Mouse (Mus musculus): ENCODE measurements around the gene Hc. TPM values are rescaled to one million over a fixed set of nuclear protein-coding genes. Genes with fewer than 3 reads are reported as not detected.
A peak's percentile ranks its signal among the peaks of the same experiment; 100 is the strongest.

Gene Hc
- polyA plus RNA-seq, 1 experiment from 2014 or later = 0.45 TPM

- H3K9ac ChIP-seq (replicated peaks; ENCODE audit: low read length) = no peak overlapping the region
- H3K4me2 ChIP-seq (replicated peaks; ENCODE audit: low read depth, low read length) = no peak overlapping the region
- H3K4me3 ChIP-seq (ENCODE audit: low read length) = no peak overlapping the region
- WGBS = 30% methylated on average over 9 of the region's 9 CpGs
- H3K9me3 ChIP-seq (ENCODE audit: low read length) = no peaks in the 10 kb centered on the region
- peak; percentile 43 for ATAC-seq (ENCODE audit: low FRiP score, low TSS enrichment)
- 0 out of 2 replicates have a peak, but pooled peaks cover 2% of the 10 kb centered on the region for H3K36me3 ChIP-seq (ENCODE audit: insufficient read depth, low read length)
- peaks cover under 1% of the 10 kb centered on the region for H3K4me1 ChIP-seq (ENCODE audit: insufficient read depth, low read length)
- 0 out of 2 replicates have a peak overlapping the region, but pooled peaks have one; percentile 81 for H3K27ac ChIP-seq (ENCODE audit: low read length)
- no peaks in the 10 kb centered on the region for H3K27me3 ChIP-seq (ENCODE audit: insufficient read depth, low read length)
Measured at GRCm38 (mm10) chr2:34970092-34970750, 91.0 kb downstream of the Hc start.

- 78% methylated on average over 7 of the region's 7 CpGs for WGBS
- Histone ChIP-seq H3K4me2 (replicated peaks; ENCODE audit: low read depth, low read length) (no peak overlapping the region), H3K4me3 (ENCODE audit: low read length) (no peak overlapping the region), H3K36me3 (ENCODE audit: insufficient read depth, low read length) (no peaks in the 10 kb centered on the region), H3K4me1 (ENCODE audit: insufficient read depth, low read length) (peaks cover 7% of the 10 kb centered on the region), H3K27me3 (ENCODE audit: insufficient read depth, low read length) (no peaks in the 10 kb centered on the region), H3K27ac (ENCODE audit: low read length) (no peak overlapping the region), H3K9me3 (ENCODE audit: low read length) (no peaks in the 10 kb centered on the region), H3K9ac (replicated peaks; ENCODE audit: low read length) (no peak overlapping the region)
- no peak for ATAC-seq (ENCODE audit: low FRiP score, low TSS enrichment)
Measured at GRCm38 (mm10) chr2:34969166-34969565, 92.1 kb downstream of the Hc start.

GRCm38 (mm10) chr2:34966243-34966934 is 94.8 kb downstream of the Hc start:
- ATAC-seq (ENCODE audit: low FRiP score, low TSS enrichment) = no peak
- Histone ChIP-seq H3K36me3 (ENCODE audit: insufficient read depth, low read length) (no peaks in the 10 kb centered on the region), H3K27me3 (ENCODE audit: insufficient read depth, low read length) (no peaks in the 10 kb centered on the region), H3K9ac (replicated peaks; ENCODE audit: low read length) (no peak overlapping the region), H3K4me3 (ENCODE audit: low read length) (no peak overlapping the region), H3K4me2 (replicated peaks; ENCODE audit: low read depth, low read length) (no peak overlapping the region), H3K4me1 (ENCODE audit: insufficient read depth, low read length) (peaks cover 17% of the 10 kb centered on the region), H3K27ac (ENCODE audit: low read length) (no peak overlapping the region), H3K9me3 (ENCODE audit: low read length) (no peaks in the 10 kb centered on the region)
- 85% methylated on average over 8 of the region's 8 CpGs for WGBS

- no peaks in the 10 kb centered on the region for H3K27me3 ChIP-seq (ENCODE audit: insufficient read depth, low read length)
- H3K36me3 ChIP-seq (ENCODE audit: insufficient read depth, low read length) = no peaks in the 10 kb centered on the region
- 72% methylated on average over 8 of the region's 8 CpGs for WGBS
- peaks cover 22% of the 10 kb centered on the region for H3K4me1 ChIP-seq (ENCODE audit: insufficient read depth, low read length)
- H3K9ac ChIP-seq (replicated peaks; ENCODE audit: low read length) = no peak overlapping the region
- no peak for ATAC-seq (ENCODE audit: low FRiP score, low TSS enrichment)
- no peak overlapping the region for H3K27ac ChIP-seq (ENCODE audit: low read length)
- no peak overlapping the region for H3K4me2 ChIP-seq (replicated peaks; ENCODE audit: low read depth, low read length)
- H3K9me3 ChIP-seq (ENCODE audit: low read length) = no peaks in the 10 kb centered on the region
- no peak overlapping the region for H3K4me3 ChIP-seq (ENCODE audit: low read length)
Measured at GRCm38 (mm10) chr2:34965806-34966205, 95.4 kb downstream of the Hc start.

- no peaks in the 10 kb centered on the region for H3K27me3 ChIP-seq (ENCODE audit: insufficient read depth, low read length)
- H3K4me2 ChIP-seq (replicated peaks; ENCODE audit: low read depth, low read length) = 0 out of 2 replicates have a peak overlapping the region, but pooled peaks have one; percentile 33
- no peak overlapping the region for H3K9ac ChIP-seq (replicated peaks; ENCODE audit: low read length)
- H3K27ac ChIP-seq (ENCODE audit: low read length) = 0 out of 2 replicates have a peak overlapping the region, but pooled peaks have one; percentile 5
- H3K4me3 ChIP-seq (ENCODE audit: low read length) = no peak overlapping the region
- no peak for ATAC-seq (ENCODE audit: low FRiP score, low TSS enrichment)
- no peaks in the 10 kb centered on the region for H3K36me3 ChIP-seq (ENCODE audit: insufficient read depth, low read length)
- peaks cover 23% of the 10 kb centered on the region for H3K4me1 ChIP-seq (ENCODE audit: insufficient read depth, low read length)
- no peaks in the 10 kb centered on the region for H3K9me3 ChIP-seq (ENCODE audit: low read length)
- 21% methylated on average over 9 of the region's 9 CpGs for WGBS
Measured at GRCm38 (mm10) chr2:34965293-34965692, 95.9 kb downstream of the Hc start.

GRCm38 (mm10) chr2:34964651-34965050 is 96.6 kb downstream of the Hc start:
- 67% methylated on average over 9 of the region's 9 CpGs for WGBS
- Histone ChIP-seq H3K4me1 (ENCODE audit: insufficient read depth, low read length) (peaks cover 23% of the 10 kb centered on the region), H3K4me3 (ENCODE audit: low read length) (no peak overlapping the region), H3K9ac (replicated peaks; ENCODE audit: low read length) (no peak overlapping the region), H3K4me2 (replicated peaks; ENCODE audit: low read depth, low read length) (no peak overlapping the region), H3K27me3 (ENCODE audit: insufficient read depth, low read length) (no peaks in the 10 kb centered on the region), H3K36me3 (ENCODE audit: insufficient read depth, low read length) (no peaks in the 10 kb centered on the region), H3K27ac (ENCODE audit: low read length) (peak overlapping the region; percentile 32; the same call in 1 of the 2 replicates), H3K9me3 (ENCODE audit: low read length) (no peaks in the 10 kb centered on the region)
- ATAC-seq (ENCODE audit: low FRiP score, low TSS enrichment) = no peak

GRCm38 (mm10) chr2:34964230-34964629 is 97.0 kb downstream of the Hc start:
- no peak overlapping the region for H3K9ac ChIP-seq (replicated peaks; ENCODE audit: low read length)
- no peak overlapping the region for H3K4me3 ChIP-seq (ENCODE audit: low read length)
- H3K4me1 ChIP-seq (ENCODE audit: insufficient read depth, low read length) = peaks cover 23% of the 10 kb centered on the region
- H3K27ac ChIP-seq (ENCODE audit: low read length) = peak overlapping the region; percentile 83
- H3K4me2 ChIP-seq (replicated peaks; ENCODE audit: low read depth, low read length) = no peak overlapping the region
- WGBS = 65% methylated on average over 6 of the region's 6 CpGs
- H3K9me3 ChIP-seq (ENCODE audit: low read length) = no peaks in the 10 kb centered on the region
- H3K36me3 ChIP-seq (ENCODE audit: insufficient read depth, low read length) = no peaks in the 10 kb centered on the region
- H3K27me3 ChIP-seq (ENCODE audit: insufficient read depth, low read length) = no peaks in the 10 kb centered on the region
- no peak for ATAC-seq (ENCODE audit: low FRiP score, low TSS enrichment)

- H3K27ac ChIP-seq (ENCODE audit: low read length) = peak overlapping the region; percentile 83
- H3K4me1 ChIP-seq (ENCODE audit: insufficient read depth, low read length) = peaks cover 23% of the 10 kb centered on the region
- H3K9me3 ChIP-seq (ENCODE audit: low read length) = no peaks in the 10 kb centered on the region
- H3K9ac ChIP-seq (replicated peaks; ENCODE audit: low read length) = 0 out of 2 replicates have a peak overlapping the region, but pooled peaks have one; percentile 10
- H3K4me2 ChIP-seq (replicated peaks; ENCODE audit: low read depth, low read length) = peak overlapping the region; percentile 31
- H3K27me3 ChIP-seq (ENCODE audit: insufficient read depth, low read length) = no peaks in the 10 kb centered on the region
- peak overlapping the region; percentile 15; the same call in 1 of the 2 replicates for H3K4me3 ChIP-seq (ENCODE audit: low read length)
- H3K36me3 ChIP-seq (ENCODE audit: insufficient read depth, low read length) = no peaks in the 10 kb centered on the region
- ATAC-seq (ENCODE audit: low FRiP score, low TSS enrichment) = peak; percentile 67
- 39% methylated on average over 13 of the region's 13 CpGs for WGBS
Measured at GRCm38 (mm10) chr2:34963371-34963956, 97.8 kb downstream of the Hc start.

GRCm38 (mm10) chr2:34962893-34963292 is 98.3 kb downstream of the Hc start:
- no peak for ATAC-seq (ENCODE audit: low FRiP score, low TSS enrichment)
- Histone ChIP-seq H3K4me1 (ENCODE audit: insufficient read depth, low read length) (peaks cover 23% of the 10 kb centered on the region), H3K9me3 (ENCODE audit: low read length) (no peaks in the 10 kb centered on the region), H3K36me3 (ENCODE audit: insufficient read depth, low read length) (no peaks in the 10 kb centered on the region), H3K27me3 (ENCODE audit: insufficient read depth, low read length) (no peaks in the 10 kb centered on the region), H3K4me2 (replicated peaks; ENCODE audit: low read depth, low read length) (no peak overlapping the region; the same call in 1 of the 2 replicates), H3K9ac (replicated peaks; ENCODE audit: low read length) (0 out of 2 replicates have a peak overlapping the region, but pooled peaks have one; percentile 10), H3K27ac (ENCODE audit: low read length) (peak overlapping the region; percentile 83), H3K4me3 (ENCODE audit: low read length) (no peak overlapping the region)
- 44% methylated on average over 9 of the region's 9 CpGs for WGBS

All from kidney, embryonic 16.5 days (tissue).